ENCODE assay signal across 16 mouse cellular contexts in genomic region chr1:192391041-192391440, GRCm38 (mm10).
"Had no signal": no experiment of that assay in that cellular context is flagged by ENCODE, and none has a peak within 500 bp of the region (broad histone marks: within the 10 kb centered on the region; RNA-seq: fewer than 3 reads in every experiment).

No protein-coding gene starts in this region.

- H3K27ac ChIP-seq: neural tube, embryonic 13.5 days; neural tube, embryonic 15.5 days; stomach, embryonic 15.5 days; stomach, postnatal 0 days had no signal

- DNase-seq: retina, postnatal 1 day; right cerebral cortex, adult 18-20 months; right cerebral cortex, postnatal 14 days; right cerebral cortex, postnatal 25 days; right cerebral cortex, postnatal 4 days; spleen, adult 18-20 months; thymus, adult 18-20 months; thymus, adult 2 months; thymus, postnatal 14 days; thymus, postnatal 25 days; thymus, postnatal 36 days; thymus, postnatal 4 days had no signal

- H3K4me3 ChIP-seq: neural tube, embryonic 13.5 days; neural tube, embryonic 15.5 days; stomach, embryonic 15.5 days had no signal
